Mouse (Mus musculus) urinary bladder, adult 2 months (tissue): ENCODE measurements around the gene Bglap3. TPM values are rescaled to one million over a fixed set of nuclear protein-coding genes. Genes with fewer than 3 reads are reported as not detected.
A peak's percentile ranks its signal among the peaks of the same experiment; 100 is the strongest.

Experiments used
- DNase-seq: peaks from one replicate; pipeline ENCODE4 v3.0.0; 2022; ENCODE audit warnings: low spot score
- polyA plus RNA-seq: library from polyadenylated mRNA; depleted of rRNA; stranded (reverse); fragments of >200 nt; gene quantifications from 2 replicates; pipeline ENCODE4 v1.2.3, GENCODE M21; 2012; rRNA removed

The Bglap3 gene
- polyA plus RNA-seq, 1 experiment, result 2.7 TPM

DNA sequence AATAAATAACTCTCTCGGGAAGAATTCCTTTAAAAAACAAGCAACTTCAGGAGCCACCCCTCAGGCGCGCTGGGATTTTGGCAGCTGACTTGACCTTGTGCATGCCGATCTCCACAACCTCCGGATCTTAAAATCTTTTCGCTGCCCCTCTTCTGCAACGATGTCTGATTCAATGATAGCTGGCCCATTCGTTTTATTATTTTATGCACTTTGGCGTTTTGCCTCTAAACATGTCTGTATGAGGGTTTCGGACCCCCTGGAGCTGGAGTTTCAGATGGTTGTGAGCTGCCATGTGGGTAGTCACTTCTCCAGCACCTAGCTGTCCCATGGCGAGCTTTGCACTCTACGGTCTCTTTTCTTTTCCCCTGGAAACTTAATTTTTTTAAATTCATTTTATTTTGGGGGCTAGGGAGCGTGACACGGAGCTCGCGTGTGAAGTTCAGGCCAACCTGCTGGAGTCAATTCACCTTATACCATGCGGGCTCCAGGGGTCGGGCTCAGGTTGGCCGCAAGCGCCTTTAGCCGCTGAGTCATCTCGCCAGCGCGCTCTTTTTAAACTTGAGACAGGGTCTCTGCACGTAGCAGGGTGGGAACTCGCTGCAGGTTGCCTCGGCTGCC, 37.0 kb downstream of the Bglap3 start:
- DNase-seq, result no peak

GRCm38 (mm10) chr3:88334902-88335435, 37.6 kb downstream of the Bglap3 start:
- DNase-seq, result no peak

- DNase-seq, result no peak
Measured at GRCm38 (mm10) chr3:88334029-88334658, 38.4 kb downstream of the Bglap3 start.

- DNase-seq, result no peak
Measured at GRCm38 (mm10) chr3:88331282-88331681, 41.3 kb downstream of the Bglap3 start.

GRCm38 (mm10) chr3:88328956-88329355, 43.6 kb downstream of the Bglap3 start:
- DNase-seq, result no peak

GRCm38 (mm10) chr3:88324951-88325405, 47.6 kb downstream of the Bglap3 start, which contains the start of gene Glmp:
Glmp (plus strand) TSS chr3:88325023.
- peak; percentile 31 for DNase-seq

Other genes with a start within 250 kb of the Bglap3 start
- gene Mef2d, start 230.4 kb downstream of the Bglap3 start, polyA plus RNA-seq, result 34.6 and 51.0 TPM in 2 replicates
- 3.9 and 4.8 TPM in 2 replicates for gene Rhbg, start 118.0 kb downstream of the Bglap3 start, polyA plus RNA-seq
- 0.15 and 0.34 TPM in 2 replicates for gene Gm38392, start 85.5 kb downstream of the Bglap3 start, polyA plus RNA-seq
- gene Tsacc, start 75.7 kb downstream of the Bglap3 start, polyA plus RNA-seq, result 7.4 and 7.9 TPM in 2 replicates
- gene Cct3, start 75.6 kb downstream of the Bglap3 start, polyA plus RNA-seq, result 142 and 168 TPM in 2 replicates
- 166 and 177 TPM in 2 replicates for gene Glmp, start 47.7 kb downstream of the Bglap3 start, polyA plus RNA-seq
- 31.3 and 38.1 TPM in 2 replicates for gene Tmem79, start 36.6 kb downstream of the Bglap3 start, polyA plus RNA-seq
- 56.7 and 58.4 TPM in 2 replicates for gene Smg5, start 36.5 kb downstream of the Bglap3 start, polyA plus RNA-seq
- gene Paqr6, start 8.2 kb downstream of the Bglap3 start, polyA plus RNA-seq, result 47.1 and 70.4 TPM in 2 replicates
- 21.5 and 24.7 TPM in 2 replicates for gene Bglap2, start 6.0 kb upstream of the Bglap3 start, polyA plus RNA-seq
- 0.27 and 0.89 TPM in 2 replicates for gene Bglap, start 11.7 kb upstream of the Bglap3 start, polyA plus RNA-seq
- gene Pmf1, start 37.6 kb upstream of the Bglap3 start, polyA plus RNA-seq, result 25.4 and 27.2 TPM in 2 replicates
- 18.7 and 19.8 TPM in 2 replicates for gene Slc25a44, start 52.4 kb upstream of the Bglap3 start, polyA plus RNA-seq
- gene Sema4a, start 88.4 kb upstream of the Bglap3 start, polyA plus RNA-seq, result 63.2 and 63.3 TPM in 2 replicates
- 171 and 182 TPM in 2 replicates for gene Lmna, start 137.2 kb upstream of the Bglap3 start, polyA plus RNA-seq
- gene Mex3a, start 159.7 kb upstream of the Bglap3 start, polyA plus RNA-seq, result 1.7 and 1.8 TPM in 2 replicates
- gene Rab25, start 175.6 kb upstream of the Bglap3 start, polyA plus RNA-seq, result 135 and 174 TPM in 2 replicates
- 124 and 134 TPM in 2 replicates for gene Lamtor2, start 180.3 kb upstream of the Bglap3 start, polyA plus RNA-seq
- gene Ubqln4, start 181.0 kb upstream of the Bglap3 start, polyA plus RNA-seq, result 36.9 and 38.6 TPM in 2 replicates
- gene Ssr2, start 203.1 kb upstream of the Bglap3 start, polyA plus RNA-seq, result 128 and 150 TPM in 2 replicates
- 47.7 and 57.3 TPM in 2 replicates for gene Arhgef2, start 233.2 kb upstream of the Bglap3 start, polyA plus RNA-seq